Mouse (Mus musculus) lung, adult 18-20 months (tissue): Measurements from ENCODE around the gene Zswim9.
"Not testable (repeated sequence)": the region's sequence is repeated elsewhere in the genome, so short reads cannot be mapped to it uniquely, and the experiment has no call there.

Experiments used
- DNase-seq, 2 experiments: peaks; one replicate each; pipeline ENCODE4 v3.0.0; 2022; ENCODE audit warnings: mixed read lengths in 2 of 2

Zswim9 gene

GRCm38 (mm10) chr7:13278308-13278891 lies at the start of gene Zswim9:
Gene Zswim9 (minus strand): TSS chr7:13278721.
- peak; percentile 92 to 94 for DNase-seq

- DNase-seq: no peak
Measured at GRCm38 (mm10) chr7:13324316-13324715, 45.8 kb upstream of the Zswim9 start, which contains the start of gene Pla2g4c. Gene Pla2g4c (plus strand): TSS chr7:13324655.

GRCm38 (mm10) chr7:13321424-13321823 lies 42.9 kb upstream of the Zswim9 start:
- no peak for DNase-seq

GRCm38 (mm10) chr7:13314095-13314597 lies 35.6 kb upstream of the Zswim9 start:
- no peak for DNase-seq

- no peak for DNase-seq
Measured at GRCm38 (mm10) chr7:13311401-13311800, 32.9 kb upstream of the Zswim9 start.

GRCm38 (mm10) chr7:13310493-13311199 lies 32.1 kb upstream of the Zswim9 start:
- DNase-seq: no peak

GRCm38 (mm10) chr7:13309407-13309806 lies 30.9 kb upstream of the Zswim9 start:
- DNase-seq: no peak

- no peak for DNase-seq
Measured at GRCm38 (mm10) chr7:13303372-13303771, 24.9 kb upstream of the Zswim9 start.

GRCm38 (mm10) chr7:13302780-13303179 lies 24.3 kb upstream of the Zswim9 start:
- DNase-seq: peak; percentile 10 to 13

- DNase-seq: no peak
Measured at GRCm38 (mm10) chr7:13301643-13302042, 23.1 kb upstream of the Zswim9 start.

- DNase-seq: no peak
Measured at GRCm38 (mm10) chr7:13298821-13299220, 20.3 kb upstream of the Zswim9 start.

GRCm38 (mm10) chr7:13297636-13298035 lies 19.1 kb upstream of the Zswim9 start:
- no peak for DNase-seq

GRCm38 (mm10) chr7:13295256-13295655 lies 16.7 kb upstream of the Zswim9 start:
- no peak for DNase-seq

GRCm38 (mm10) chr7:13293878-13294855 lies 15.6 kb upstream of the Zswim9 start:
- DNase-seq: no peak

- no peak for DNase-seq
Measured at GRCm38 (mm10) chr7:13291370-13291769, 12.8 kb upstream of the Zswim9 start.

- no peak for DNase-seq
Measured at GRCm38 (mm10) chr7:13290041-13290675, 11.6 kb upstream of the Zswim9 start.

- DNase-seq: no peak
Measured at GRCm38 (mm10) chr7:13288621-13289020, 10.1 kb upstream of the Zswim9 start.

- DNase-seq: not testable (repeated sequence)
Measured at GRCm38 (mm10) chr7:13278957-13279356, 436 bp upstream of the Zswim9 start.

GRCm38 (mm10) chr7:13277833-13278232 lies 688 bp downstream of the Zswim9 start:
- DNase-seq: no peak

GRCm38 (mm10) chr7:13277081-13277480 lies 1.4 kb downstream of the Zswim9 start, which contains the start of gene Lig1:
Gene Lig1 (plus strand): TSS chr7:13277283.
- no peak for DNase-seq

GRCm38 (mm10) chr7:13271704-13272103 lies 6.8 kb downstream of the Zswim9 start:
- DNase-seq: no peak

- no peak for DNase-seq
Measured at GRCm38 (mm10) chr7:13269394-13269793, 9.1 kb downstream of the Zswim9 start.
